Mouse (Mus musculus): ENCODE measurements around the gene Cxcl17.

GRCm38 (mm10) chr7:25435546-25435851, 22.8 kb upstream of the Cxcl17 start:
- TF ChIP-seq TAL1 (IDR thresholded peaks at IDR 0.05; ENCODE audit: low read length) (no peak), GATA1 (IDR thresholded peaks at IDR 0.05; ENCODE audit: low read length) (no peak)

All from erythroblast, embryonic 14.5 days (primary cell).